Mouse (Mus musculus) embryonic stem cell, embryonic (primary cell): ENCODE measurements around the gene Bpifc.
"Not testable (repeated sequence)": the region's sequence is repeated elsewhere in the genome, so short reads cannot be mapped to it uniquely, and the experiment has no call there.

Experiments used
- CTCF ChIA-PET, 4 experiments: fragments of 300-600 bp in 2 of 4; fragments of 350-600 bp in 2 of 4; sonication (Branson Sonifier 250); formaldehyde crosslinking; loops; one replicate each; lab custom pipeline; 2022; ENCODE audit warnings: inconsistent platforms in 2 of 4; lab: Charles Lee
- POLR2A ChIA-PET, 4 experiments: fragments of 300-600 bp in 2 of 4; fragments of 350-600 bp in 2 of 4; sonication (Branson Sonifier 250); formaldehyde crosslinking; loops; one replicate each; lab custom pipeline; 2022; ENCODE audit warnings: antibody characterized with exemption in 4 of 4, inconsistent platforms in 1 of 4; lab: Charles Lee

Gene Bpifc

GRCm38 (mm10) chr10:86011781-86012180 lies at the start of gene Bpifc:
Bpifc (minus strand) TSS chr10:86011895.
- ChIA-PET CTCF (interaction anchor here in 2 of 4 experiments (0.6 to 1.5 kb wide), 2 partner anchors 10 to 77 kb away, joined by 3 read pairs; partner anchors contain the start of gene Fbxo7 (in 1 of the 2)), POLR2A (interaction anchor here in 1 of 4 experiments (2.0 kb wide), 1 partner anchor 10 kb away, joined by 8 read pairs; the partner anchor contains the start of gene Fbxo7)

DNA sequence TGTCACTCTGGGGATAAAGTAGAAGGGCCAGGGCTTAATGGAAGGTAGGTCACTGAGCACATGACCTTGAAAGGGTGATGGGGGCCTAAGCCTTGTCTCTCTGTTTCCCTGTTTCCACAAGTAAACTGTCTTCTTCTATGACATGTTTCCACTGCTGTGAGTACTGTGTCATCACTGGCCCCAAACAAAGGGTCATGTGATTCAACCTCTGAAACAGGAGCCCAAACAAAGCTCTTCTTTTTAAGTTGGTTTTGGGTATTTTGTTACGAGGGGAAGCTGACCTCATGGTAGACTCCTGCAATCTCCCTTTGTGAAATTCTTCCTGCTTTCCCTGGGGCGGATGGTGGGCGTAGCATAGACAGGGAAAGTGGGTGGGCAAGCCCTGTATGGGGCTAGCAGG lies 48.6 kb upstream of the Bpifc start:
- ChIA-PET CTCF (interaction anchor here in 3 of 4 experiments (0.6 to 1.1 kb wide), 3 partner anchors 30 to 403 kb away, joined by 3 to 5 read pairs (median 3); no protein-coding TSS in a partner anchor), POLR2A (interaction anchor here in 1 of 4 experiments (1.0 to 1.2 kb wide), 3 partner anchors 7 to 29 kb away, joined by 3 to 4 read pairs (median 3); no protein-coding TSS in a partner anchor)

DNA sequence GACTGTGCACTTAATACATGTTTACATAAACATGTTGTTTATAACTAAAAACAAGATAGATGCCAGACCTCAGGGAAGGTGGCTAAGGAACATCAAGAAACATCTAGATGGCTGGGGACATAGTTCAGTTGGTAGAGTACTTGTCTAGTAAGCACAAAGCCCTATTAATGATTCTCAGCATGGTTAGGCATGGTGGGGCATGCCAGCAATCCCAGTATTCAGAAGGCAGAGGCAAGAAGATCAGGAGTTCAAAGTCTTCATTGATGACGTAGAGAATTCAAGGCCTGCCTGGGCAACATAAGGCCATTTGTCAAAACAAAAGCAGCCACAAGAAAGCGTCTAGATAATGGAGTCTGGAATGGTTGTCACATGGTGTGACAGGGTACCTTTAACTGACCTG lies 46.0 kb upstream of the Bpifc start:
- CTCF ChIA-PET, result no interaction called here
- POLR2A ChIA-PET, result no interaction called here

- POLR2A ChIA-PET, result interaction anchor here in 1 of 4 experiments (0.6 kb wide), 1 partner anchor 343 kb away, joined by 3 read pairs; no protein-coding TSS in a partner anchor
- CTCF ChIA-PET, result no interaction called here
Observed at GRCm38 (mm10) chr10:86057286-86057685, 45.6 kb upstream of the Bpifc start.

GRCm38 (mm10) chr10:86056297-86056903 lies 44.7 kb upstream of the Bpifc start:
- CTCF ChIA-PET, result interaction anchor here in 1 of 4 experiments (0.9 kb wide), 1 partner anchor 407 kb away, joined by 3 read pairs; no protein-coding TSS in a partner anchor
- POLR2A ChIA-PET, result interaction anchor here in 2 of 4 experiments (0.6 to 1.1 kb wide), 3 partner anchors 34 to 344 kb away, joined by 3 read pairs; no protein-coding TSS in a partner anchor

DNA sequence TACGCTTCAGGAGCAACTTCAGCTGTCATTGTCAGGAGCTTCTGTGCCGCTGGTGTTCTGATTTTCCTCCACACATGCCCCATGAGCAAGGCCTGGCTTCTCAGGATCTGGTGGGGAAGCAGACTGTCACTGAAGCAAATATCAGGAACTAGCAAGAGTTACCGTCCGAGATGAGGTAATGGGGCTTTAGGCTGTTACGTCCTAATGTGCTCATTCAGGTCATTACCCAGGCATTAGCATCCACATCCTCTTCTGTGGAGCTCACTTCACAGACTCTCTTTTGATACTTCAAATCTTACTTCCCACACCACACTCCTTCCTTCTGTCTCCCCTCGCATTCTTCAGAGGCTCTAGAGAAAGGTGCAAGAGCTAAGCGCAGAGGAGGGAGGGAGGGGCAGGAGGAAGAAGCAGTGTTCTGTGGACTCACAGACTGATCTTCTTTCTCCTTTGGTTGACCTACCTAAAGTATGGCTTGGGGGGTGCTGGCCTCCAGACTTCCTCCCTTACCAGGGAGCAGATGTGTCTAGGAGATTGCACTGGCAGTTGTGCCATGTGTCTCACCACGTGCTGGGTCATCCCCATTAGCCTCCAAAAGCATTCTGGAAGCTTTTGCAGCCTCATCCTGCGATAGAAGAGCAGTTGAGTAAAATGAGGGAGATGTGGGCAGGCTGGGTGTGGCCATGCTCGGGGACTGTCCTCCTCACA lies 41.3 kb upstream of the Bpifc start:
- ChIA-PET POLR2A (interaction anchor here in 1 of 4 experiments (0.7 to 1.3 kb wide), 3 partner anchors 8 to 30 kb away, joined by 3 to 4 read pairs (median 4); no protein-coding TSS in a partner anchor), CTCF (interaction anchor here in 1 of 4 experiments (0.9 kb wide), 1 partner anchor 411 kb away, joined by 4 read pairs; no protein-coding TSS in a partner anchor)

- ChIA-PET POLR2A (interaction anchor here in 1 of 4 experiments (1.2 kb wide), 1 partner anchor 123 kb away, joined by 3 read pairs; the partner anchor contains the start of gene Ascl4), CTCF (interaction anchor here in 1 of 4 experiments (1.5 kb wide), 1 partner anchor 413 kb away, joined by 4 read pairs; no protein-coding TSS in a partner anchor)
Observed at GRCm38 (mm10) chr10:86050522-86050921, 38.8 kb upstream of the Bpifc start.

- CTCF ChIA-PET, result interaction anchor here in 2 of 4 experiments (0.6 to 1.0 kb wide), 3 partner anchors 16 to 436 kb away, joined by 3 to 5 read pairs (median 3); no protein-coding TSS in a partner anchor
- POLR2A ChIA-PET, result interaction anchor here in 1 of 4 experiments (0.5 kb wide), 1 partner anchor 119 kb away, joined by 8 read pairs; no protein-coding TSS in a partner anchor
Observed at GRCm38 (mm10) chr10:86047786-86048185, 36.1 kb upstream of the Bpifc start.

- ChIA-PET CTCF (no interaction called here), POLR2A (interaction anchor here in 2 of 4 experiments (0.6 to 4.5 kb wide), 2 partner anchors 25 to 1115 kb away, joined by 3 to 13 read pairs; partner anchors contain the start of gene Fbxo7 (in 1 of the 2))
Observed at GRCm38 (mm10) chr10:86046371-86046770, 34.7 kb upstream of the Bpifc start.

- CTCF ChIA-PET, result interaction anchor here in 3 of 4 experiments (0.6 to 3.1 kb wide), 4 partner anchors 10 to 471 kb away, joined by 3 to 9 read pairs (median 3); partner anchors contain the start of gene Fbxo7 (in 1 of the 3)
Observed at GRCm38 (mm10) chr10:86044066-86044465, 32.4 kb upstream of the Bpifc start.

GRCm38 (mm10) chr10:86043651-86044050 lies 32.0 kb upstream of the Bpifc start:
- POLR2A ChIA-PET, result interaction anchor here in 1 of 4 experiments (1.0 to 4.5 kb wide), 2 partner anchors 12 to 22 kb away, joined by 3 to 13 read pairs; partner anchors contain the start of gene Fbxo7
- CTCF ChIA-PET, result interaction anchor here in 3 of 4 experiments (0.6 to 3.1 kb wide), 4 partner anchors 10 to 472 kb away, joined by 3 to 9 read pairs (median 3); partner anchors contain the start of gene Fbxo7 (in 1 of the 3)

More at GRCm38 (mm10) chr10:86044066-86044465, 32.4 kb upstream of the Bpifc start:
- POLR2A ChIA-PET, result interaction anchor here in 1 of 4 experiments (1.0 to 4.5 kb wide), 2 partner anchors 11 to 22 kb away, joined by 3 to 13 read pairs; partner anchors contain the start of gene Fbxo7

DNA sequence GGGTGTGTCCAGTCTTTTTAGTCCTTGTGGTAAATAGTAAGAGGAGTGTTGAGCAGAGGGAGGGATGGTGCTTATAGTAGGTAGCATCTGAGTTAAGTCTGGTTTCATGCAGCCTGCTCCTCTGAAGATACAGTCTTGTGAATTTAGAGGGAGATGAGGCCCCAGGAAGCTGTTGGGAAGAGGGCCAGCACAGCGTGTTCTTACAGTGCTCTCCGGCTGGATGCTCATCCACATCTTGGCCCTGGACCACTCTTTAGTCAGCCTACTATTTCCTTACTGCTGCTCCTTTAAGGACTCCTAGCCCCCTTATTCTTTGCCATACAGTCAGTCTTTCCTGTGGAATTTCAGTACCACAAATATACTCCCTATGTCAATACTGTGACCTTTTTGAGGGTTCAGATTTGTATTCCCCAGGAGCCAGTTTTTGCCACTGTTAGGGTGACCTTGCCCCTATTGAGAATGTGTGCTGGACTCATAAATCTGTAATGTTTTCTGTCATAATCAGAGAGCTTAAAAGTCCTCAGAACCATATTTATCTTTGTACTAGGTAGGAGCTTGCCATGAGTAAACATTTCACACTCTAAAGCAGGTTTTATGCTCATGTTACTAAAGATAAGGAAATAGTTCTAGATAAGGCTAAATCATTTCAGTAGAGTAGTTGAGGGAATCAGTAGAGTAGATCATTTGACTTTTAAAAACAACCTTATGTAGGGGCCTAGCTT lies 22.5 kb upstream of the Bpifc start:
- POLR2A ChIA-PET, result interaction anchor here in 1 of 4 experiments (4.9 kb wide), 1 partner anchor 12 kb away, joined by 38 read pairs; the partner anchor contains the start of gene Fbxo7
- CTCF ChIA-PET, result no interaction called here

DNA sequence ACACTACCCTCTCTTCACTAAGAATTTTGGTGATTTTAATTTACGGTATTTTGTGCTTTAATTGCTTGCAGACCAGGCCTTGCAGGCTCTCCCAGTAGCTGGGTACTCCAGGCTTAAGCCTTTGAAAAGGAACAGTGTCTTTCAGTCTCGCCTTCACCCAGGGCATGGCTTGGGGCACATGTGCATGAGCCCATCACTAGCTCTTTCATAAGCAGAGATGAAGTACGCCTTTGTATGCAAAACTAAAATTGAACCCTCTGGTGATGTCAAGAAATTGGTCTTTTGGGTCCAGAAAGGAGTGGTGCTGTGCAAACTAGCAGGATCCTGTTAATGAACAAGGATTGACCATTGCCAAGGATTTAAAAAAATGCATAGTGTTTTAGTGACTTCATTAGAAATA lies 20.8 kb upstream of the Bpifc start:
- POLR2A ChIA-PET, result interaction anchor here in 1 of 4 experiments (0.6 to 2.3 kb wide), 3 partner anchors 9 to 103 kb away, joined by 4 to 12 read pairs (median 4); partner anchors contain the start of gene Fbxo7
- CTCF ChIA-PET, result no interaction called here

DNA sequence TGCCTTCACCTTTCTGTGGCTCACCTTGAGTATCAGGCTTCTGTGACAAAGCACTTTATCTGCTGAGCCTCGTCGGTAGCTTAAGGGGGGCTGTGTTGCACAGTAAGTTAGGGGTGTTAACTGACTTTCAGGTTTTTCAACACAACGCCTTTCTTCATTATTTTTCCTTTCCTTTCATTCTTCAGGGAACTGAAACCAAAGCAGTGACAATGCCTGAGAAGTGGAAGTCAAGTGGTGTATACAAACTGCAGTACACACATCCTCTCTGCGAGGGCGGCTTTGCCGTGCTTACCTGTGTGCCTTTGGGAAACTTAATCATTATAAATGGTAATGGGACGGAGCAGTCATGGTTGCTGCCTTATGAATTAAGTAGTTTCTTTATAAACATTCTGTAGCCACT lies 19.0 kb upstream of the Bpifc start:
- ChIA-PET CTCF (interaction anchor here in 1 of 4 experiments (1.4 kb wide), 1 partner anchor 9 kb away, joined by 3 read pairs; the partner anchor contains the start of gene Fbxo7), POLR2A (interaction anchor here in 1 of 4 experiments (0.9 kb wide), 1 partner anchor 30 kb away, joined by 3 read pairs; no protein-coding TSS in a partner anchor)

- POLR2A ChIA-PET, result interaction anchor here in 2 of 4 experiments (1.0 to 1.3 kb wide), 2 partner anchors 9 to 11 kb away, joined by 3 to 4 read pairs; no protein-coding TSS in a partner anchor
- CTCF ChIA-PET, result not testable (repeated sequence)
Observed at GRCm38 (mm10) chr10:86026807-86027206, 15.1 kb upstream of the Bpifc start.

- ChIA-PET POLR2A (interaction anchor here in 2 of 4 experiments (1.0 to 1.3 kb wide), 2 partner anchors 9 to 10 kb away, joined by 3 to 4 read pairs; no protein-coding TSS in a partner anchor), CTCF (no interaction called here)
Observed at GRCm38 (mm10) chr10:86026354-86026753, 14.7 kb upstream of the Bpifc start.

- ChIA-PET POLR2A (no interaction called here), CTCF (no interaction called here)
Observed at GRCm38 (mm10) chr10:86025906-86026305, 14.2 kb upstream of the Bpifc start.
